Mouse (Mus musculus) E14TG2a.4 (cell line): ENCODE measurements at regions not wholly inside any gene's neighbourhood (a gene's known extent, or its start where the extent isn't known, plus 50 kb on each side); places are given as distances from the start of the nearest gene placed in this dataset.

Source experiments
- CTCF ChIP-seq: conservative IDR thresholded peaks from 2 replicates; pipeline ENCODE4 v1.5.1; 2014; ENCODE audit warnings: low read length
- NANOG ChIP-seq: IDR thresholded peaks from 2 replicates; pipeline ENCODE4 v1.6.1; 2014; ENCODE audit warnings: borderline replicate concordance, low read length, mixed read lengths
- POU5F1 ChIP-seq: IDR thresholded peaks from 2 replicates; pipeline ENCODE4 v1.6.1; 2014; ENCODE audit warnings: low read length, borderline replicate concordance

DNA sequence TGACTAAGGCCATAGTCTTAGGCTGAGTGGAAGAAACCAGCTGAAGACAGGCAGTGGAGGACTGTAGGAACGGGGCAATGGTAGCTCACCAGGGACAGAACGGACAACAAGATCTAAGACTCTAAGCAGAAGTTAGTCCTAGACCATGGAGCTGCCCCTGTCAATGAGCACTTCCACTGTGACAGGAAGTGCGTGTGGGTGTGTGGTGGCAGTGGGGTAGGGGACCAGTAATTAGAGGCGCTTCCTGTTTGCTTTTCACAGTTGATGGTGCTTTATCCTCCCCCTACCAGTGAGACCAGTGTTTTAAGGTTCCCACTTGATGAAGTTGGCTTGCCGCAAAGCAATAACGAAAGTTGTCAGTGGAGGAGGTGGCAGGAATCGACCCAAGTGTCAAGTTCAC, 168.4 kb upstream of the 4930535I16Rik start:
- TF ChIP-seq CTCF (no peak), POU5F1 (no peak), NANOG (no peak)
